Mouse (Mus musculus) olfactory bulb, adult 2 months (tissue): ENCODE results near the gene Tacr2.

ENCODE experiments used
- CTCF ChIP-seq: fragments of 200-500 bp; IDR thresholded peaks from 2 replicates; pipeline ENCODE4 v1.5.1; 2012; ENCODE audit warnings: low read depth, mild to moderate bottlenecking, low read length, moderate library complexity; ENCODE audit not compliant: insufficient read depth
- POLR2A ChIP-seq: fragments of 200-500 bp; IDR thresholded peaks from 2 replicates; pipeline ENCODE4 v1.6.1; 2012; ENCODE audit warnings: mild to moderate bottlenecking, low read depth, low read length, moderate library complexity; ENCODE audit not compliant: insufficient read depth

GRCm38 (mm10) chr10:62252000-62252488 is at the start of gene Tacr2:
- no peak for TF ChIP-seq CTCF
- TF ChIP-seq POLR2A, result no peak
